Mouse (Mus musculus): ENCODE results near the gene Rpl23. TPM values are rescaled to one million over a fixed set of nuclear protein-coding genes. Genes with fewer than 3 reads are reported as not detected.
"Not testable (repeated sequence)": the region's sequence is repeated elsewhere in the genome, so short reads cannot be mapped to it uniquely, and the experiment has no call there.

The Rpl23 gene
- total RNA-seq, 2 experiments from 2014 or later = 607 to 676 TPM

GRCm38 (mm10) chr11:97739155-97739554, 43.1 kb downstream of the Rpl23 start:
- DNase-seq = no peak
- intact Hi-C loops (cut with DNase I; ENCODE audit: low total_unique reads) = no loop called here

GRCm38 (mm10) chr11:97738703-97739102, 43.5 kb downstream of the Rpl23 start:
- intact Hi-C loops (cut with DNase I; ENCODE audit: low total_unique reads) = no loop called here
- DNase-seq = no peak

- intact Hi-C loops (cut with DNase I; ENCODE audit: low total_unique reads) = no loop called here
- no peak for DNase-seq
These were observed 44.6 kb downstream of the Rpl23 start for GRCm38 (mm10) chr11:97737600-97737999.

- intact Hi-C loops (cut with DNase I; ENCODE audit: low total_unique reads) = no loop called here
- no peak for DNase-seq
These were observed 45.6 kb downstream of the Rpl23 start for GRCm38 (mm10) chr11:97736645-97737044.

GRCm38 (mm10) chr11:97734810-97735209, 47.4 kb downstream of the Rpl23 start:
- intact Hi-C loops (cut with DNase I; ENCODE audit: low total_unique reads) = not testable (repeated sequence)

GRCm38 (mm10) chr11:97733689-97734088, 48.5 kb downstream of the Rpl23 start:
- no peak for DNase-seq
- intact Hi-C loops (cut with DNase I; ENCODE audit: low total_unique reads) = no loop called here

More at GRCm38 (mm10) chr11:97734810-97735209, 47.4 kb downstream of the Rpl23 start:
- DNase-seq = not testable (repeated sequence)

GRCm38 (mm10) chr11:97728730-97729129, 53.5 kb downstream of the Rpl23 start:
- intact Hi-C loops (cut with DNase I; ENCODE audit: low total_unique reads) = no loop called here
- DNase-seq = no peak

- intact Hi-C loops (cut with DNase I; ENCODE audit: low total_unique reads) = no loop called here
- no peak for DNase-seq
These were observed 53.9 kb downstream of the Rpl23 start for GRCm38 (mm10) chr11:97728311-97728710.

Small RNA genes lying within 50 kb of the gene (microRNA-seq; reads per million reads assigned to microRNA genes)
- gene Mir8102 = 0 reads per million in 2 experiments

Other genes starting within 250 kb of the Rpl23 start
- gene Srcin1, start 206.3 kb downstream of the Rpl23 start, total RNA-seq (2021) = under 1 TPM; 0.51 to 0.64 TPM
- 1 to 10 TPM in 1 of 2 experiments, under 1 TPM in 1; 0.60 to 1.3 TPM for gene Epop, start 152.7 kb downstream of the Rpl23 start, total RNA-seq (2021)
- 10 to 100 TPM; 26.2 to 27.4 TPM for gene Mllt6, start 119.0 kb downstream of the Rpl23 start, total RNA-seq (2021)
- gene Cisd3, start 96.6 kb downstream of the Rpl23 start, total RNA-seq (2021) = 100 to 1,000 TPM; 105 to 116 TPM
- 1 to 10 TPM; 6.5 to 7.7 TPM for gene Pcgf2, start 81.9 kb downstream of the Rpl23 start, total RNA-seq (2021)
- 100 to 1,000 TPM; 146 to 154 TPM for gene Psmb3, start 79.0 kb downstream of the Rpl23 start, total RNA-seq (2021)
- gene Pip4k2b, start 37.7 kb downstream of the Rpl23 start, total RNA-seq (2021) = 10 to 100 TPM; 33.3 to 38.5 TPM
- gene Cwc25, start 15.9 kb downstream of the Rpl23 start, total RNA-seq (2021) = 1 to 10 TPM; 6.0 to 6.7 TPM
- not detected for gene 1700001P01Rik, start 6.5 kb downstream of the Rpl23 start, total RNA-seq (2021)
- gene Lasp1, start 16.6 kb upstream of the Rpl23 start, total RNA-seq (2021) = 10 to 100 TPM; 29.9 to 39.5 TPM
- 1 to 10 TPM in 1 of 2 experiments, under 1 TPM in 1; 0.84 to 1.5 TPM for gene B230217C12Rik, start 58.3 kb upstream of the Rpl23 start, total RNA-seq (2021)
- gene Fbxo47, start 101.7 kb upstream of the Rpl23 start, total RNA-seq (2021) = under 1 TPM; 0.11 to 0.12 TPM
- gene Plxdc1, start 204.0 kb upstream of the Rpl23 start, total RNA-seq (2021) = 1 to 10 TPM; 6.2 to 8.0 TPM
- gene Arl5c, start 213.7 kb upstream of the Rpl23 start, total RNA-seq (2021) = under 1 TPM; 0.64 to 0.75 TPM
- 100 to 1,000 TPM; 281 to 311 TPM for gene Cacnb1, start 240.6 kb upstream of the Rpl23 start, total RNA-seq (2021)
- 100 to 1,000 TPM; 628 to 686 TPM for gene Rpl19, start 244.3 kb upstream of the Rpl23 start, total RNA-seq (2021)